Mouse (Mus musculus): ENCODE results near the gene Pigp. TPM values are rescaled to one million over a fixed set of nuclear protein-coding genes. Genes with fewer than 3 reads are reported as not detected.

Gene Pigp
- polyA plus RNA-seq, 1 experiment from 2014 or later: 74.0 TPM

DNA sequence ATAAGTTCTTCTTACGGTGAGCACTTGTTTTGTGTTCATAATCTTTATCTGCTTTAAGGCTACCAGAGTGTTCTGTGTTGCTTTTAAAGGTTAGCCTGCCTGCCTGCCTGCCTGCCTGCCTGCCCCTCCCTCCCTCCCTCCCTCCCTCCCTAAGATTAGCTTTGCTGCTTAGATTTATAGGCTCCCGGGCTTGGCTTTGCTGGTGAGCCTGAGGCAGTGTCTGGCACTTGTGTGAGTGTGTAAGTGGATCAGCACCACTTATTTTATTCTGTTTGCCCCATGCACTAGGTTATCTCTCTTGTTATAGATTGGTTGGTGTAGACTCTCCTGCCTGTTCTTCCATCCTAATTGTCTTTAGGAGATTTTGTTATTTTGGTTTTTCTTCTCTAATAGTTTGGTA lies 30.0 kb upstream of the Pigp start:
- DNase-seq (no peak), ATAC-seq (ENCODE audit: insufficient read depth) (no peak)
- H3K27ac ChIP-seq (ENCODE audit: low read depth): no peak overlapping the region
- 33% methylated on average over 2 of the region's 2 CpGs for WGBS
- no peaks in the 10 kb centered on the region for H3K9me3 ChIP-seq (ENCODE audit: low read depth, low read length)
- TF ChIP-seq CTCF (IDR thresholded peaks at IDR 0.05; ENCODE audit: low read depth): no peak
- H3K4me2 ChIP-seq: no peak overlapping the region
- no peaks in the 10 kb centered on the region for H3K4me1 ChIP-seq (ENCODE audit: insufficient read depth)
- no peak overlapping the region for H3K4me3 ChIP-seq (ENCODE audit: low read depth, low read length)
- H3K9ac ChIP-seq: no peak overlapping the region
- H3K27me3 ChIP-seq (ENCODE audit: insufficient read depth, low read length): no peaks in the 10 kb centered on the region
- H3K36me3 ChIP-seq (ENCODE audit: insufficient read depth): peaks cover 31% of the 10 kb centered on the region

DNA sequence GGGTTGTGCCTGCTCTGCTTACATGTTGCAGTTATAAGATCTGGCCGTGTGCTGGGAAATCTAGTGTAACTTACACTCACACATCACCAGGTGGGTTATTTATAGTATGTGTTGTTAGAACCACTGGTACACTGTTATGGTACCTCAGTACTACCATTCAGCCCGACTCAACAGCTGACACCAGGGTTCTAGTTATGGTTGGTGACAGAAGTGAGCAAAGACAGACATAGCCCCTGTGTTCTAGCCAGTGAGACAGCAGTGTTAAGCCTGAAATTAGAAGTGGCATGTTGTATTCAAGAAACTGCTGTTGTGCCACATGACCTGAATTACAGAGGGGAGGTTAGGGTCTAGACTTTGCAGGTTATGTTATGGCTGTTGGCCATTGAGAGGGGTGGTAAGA lies 27.5 kb upstream of the Pigp start:
- WGBS: 82% methylated on average over 2 of the region's 2 CpGs
- ATAC-seq (ENCODE audit: insufficient read depth): no peak
- H3K4me2 ChIP-seq: no peak overlapping the region
- H3K4me1 ChIP-seq (ENCODE audit: insufficient read depth): no peaks in the 10 kb centered on the region
- no peak overlapping the region for H3K27ac ChIP-seq (ENCODE audit: low read depth)
- no peak overlapping the region for H3K4me3 ChIP-seq (ENCODE audit: low read depth, low read length)
- H3K9ac ChIP-seq: no peak overlapping the region
- no peaks in the 10 kb centered on the region for H3K9me3 ChIP-seq (ENCODE audit: low read depth, low read length)
- DNase-seq: no peak
- no peaks in the 10 kb centered on the region for H3K27me3 ChIP-seq (ENCODE audit: insufficient read depth, low read length)
- no peak for TF ChIP-seq CTCF (IDR thresholded peaks at IDR 0.05; ENCODE audit: low read depth)
- peaks cover 30% of the 10 kb centered on the region for H3K36me3 ChIP-seq (ENCODE audit: insufficient read depth)

DNA sequence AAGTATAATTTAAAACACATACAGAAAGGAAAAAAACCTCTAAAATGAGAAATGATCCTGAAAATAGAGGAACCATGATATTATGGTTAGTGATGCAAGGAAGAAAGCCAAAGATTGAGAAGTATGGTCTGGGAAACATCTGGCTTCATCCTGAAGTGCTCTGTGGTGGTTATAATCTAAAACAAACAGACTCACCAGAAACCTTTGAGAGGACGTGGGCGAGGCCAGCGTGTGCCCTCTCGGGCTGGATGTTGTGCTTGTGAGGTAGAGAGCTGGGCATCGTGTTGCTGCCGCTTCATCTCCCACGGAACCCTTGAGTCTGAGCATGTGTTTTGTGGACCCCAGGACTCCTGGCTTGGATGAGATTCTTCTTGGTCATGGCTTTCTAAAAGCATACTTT lies 25.0 kb upstream of the Pigp start:
- no peaks in the 10 kb centered on the region for H3K27me3 ChIP-seq (ENCODE audit: insufficient read depth, low read length)
- H3K4me3 ChIP-seq (ENCODE audit: low read depth, low read length): no peak overlapping the region
- no peak overlapping the region for H3K27ac ChIP-seq (ENCODE audit: low read depth)
- TF ChIP-seq CTCF (IDR thresholded peaks at IDR 0.05; ENCODE audit: low read depth): no peak
- H3K4me2 ChIP-seq: no peak overlapping the region
- ATAC-seq (ENCODE audit: insufficient read depth) (no peak), DNase-seq (no peak)
- no peak overlapping the region for H3K9ac ChIP-seq
- 73% methylated on average over 7 of the region's 7 CpGs for WGBS
- H3K9me3 ChIP-seq (ENCODE audit: low read depth, low read length): no peaks in the 10 kb centered on the region
- peaks cover 25% of the 10 kb centered on the region; the same call in 1 of the 2 replicates for H3K36me3 ChIP-seq (ENCODE audit: insufficient read depth)
- no peaks in the 10 kb centered on the region for H3K4me1 ChIP-seq (ENCODE audit: insufficient read depth)

DNA sequence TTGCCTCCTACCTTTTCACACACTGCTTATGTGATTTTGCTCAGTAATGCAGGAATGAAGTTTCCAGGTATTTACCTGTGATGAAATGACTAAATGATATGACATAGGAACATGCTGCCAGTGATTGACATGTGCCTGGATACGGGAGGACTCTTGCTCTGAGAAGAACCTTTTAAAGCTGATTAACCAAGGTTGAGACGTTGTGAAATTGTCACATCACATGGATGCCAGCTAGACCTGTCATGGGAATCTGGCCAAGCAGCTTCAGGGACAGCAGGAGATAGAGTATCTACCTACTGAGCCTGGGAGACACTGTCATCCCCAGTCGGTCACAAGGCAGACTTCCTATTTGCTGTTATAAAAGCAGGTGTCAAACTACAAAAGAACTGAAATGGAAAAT lies 23.4 kb upstream of the Pigp start:
- WGBS: 65% methylated on average over 3 of the region's 3 CpGs

DNA sequence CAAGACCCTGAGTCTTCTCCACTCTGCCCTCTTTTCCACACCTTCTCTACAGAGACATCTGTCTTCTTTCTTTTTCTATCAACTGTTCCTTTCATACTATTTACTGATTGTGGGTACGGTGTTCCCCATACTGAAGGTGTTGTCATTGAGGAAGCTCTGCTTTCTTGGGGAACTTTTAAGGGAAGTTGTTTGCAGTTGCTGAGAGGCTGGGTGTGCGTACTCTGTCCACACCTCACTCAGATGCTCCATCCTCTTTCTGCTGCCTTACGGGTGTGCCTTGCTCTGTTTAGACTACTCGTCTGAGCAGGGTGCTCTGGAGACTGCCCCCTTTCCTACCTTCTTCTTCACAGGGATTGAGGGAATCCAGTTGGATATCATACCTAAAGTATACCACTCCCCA lies 20.7 kb upstream of the Pigp start:
- WGBS: 73% methylated on average over 4 of the region's 4 CpGs
- H3K4me3 ChIP-seq (ENCODE audit: low read depth, low read length): no peak overlapping the region
- no peak for ATAC-seq (ENCODE audit: insufficient read depth)

More for the DNA sequence above, 23.4 kb upstream of the Pigp start:
- Histone ChIP-seq H3K4me1 (ENCODE audit: insufficient read depth) (no peaks in the 10 kb centered on the region), H3K4me2 (no peak overlapping the region), H3K27ac (ENCODE audit: low read depth) (no peak overlapping the region), H3K36me3 (ENCODE audit: insufficient read depth) (peaks cover 25% of the 10 kb centered on the region; the same call in 1 of the 2 replicates), H3K9ac (no peak overlapping the region), H3K27me3 (ENCODE audit: insufficient read depth, low read length) (no peaks in the 10 kb centered on the region), H3K4me3 (ENCODE audit: low read depth, low read length) (no peak overlapping the region), H3K9me3 (ENCODE audit: low read depth, low read length) (no peaks in the 10 kb centered on the region)
- no peak for TF ChIP-seq CTCF (IDR thresholded peaks at IDR 0.05; ENCODE audit: low read depth)
- DNase-seq (no peak), ATAC-seq (ENCODE audit: insufficient read depth) (no peak)

DNA sequence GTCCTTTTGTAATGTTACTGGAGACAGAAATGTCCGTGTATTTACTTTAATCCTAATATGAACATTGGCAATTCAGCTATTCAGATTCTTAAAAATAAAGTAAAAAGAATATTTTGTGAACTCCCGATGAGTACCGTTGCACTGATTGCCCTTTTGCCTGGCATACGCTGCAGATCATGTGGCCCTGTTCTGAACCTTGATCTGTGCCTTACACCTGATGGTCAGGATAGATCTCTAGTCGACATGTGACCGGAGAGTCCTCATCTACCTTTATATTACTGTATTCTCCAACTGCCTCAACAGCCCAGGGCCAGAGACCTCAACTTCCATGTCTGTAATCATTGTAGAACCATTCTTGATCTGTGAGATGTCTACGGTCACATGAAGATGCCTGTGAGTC lies 16.0 kb upstream of the Pigp start:
- no peak for DNase-seq
- no peak for ATAC-seq (ENCODE audit: insufficient read depth)
- no peak overlapping the region for H3K27ac ChIP-seq (ENCODE audit: low read depth)
- H3K9me3 ChIP-seq (ENCODE audit: low read depth, low read length): no peaks in the 10 kb centered on the region
- H3K9ac ChIP-seq: no peak overlapping the region
- no peaks in the 10 kb centered on the region for H3K27me3 ChIP-seq (ENCODE audit: insufficient read depth, low read length)
- H3K4me2 ChIP-seq: no peak overlapping the region
- no peak for TF ChIP-seq CTCF (IDR thresholded peaks at IDR 0.05; ENCODE audit: low read depth)
- 92% methylated on average over 7 of the region's 7 CpGs for WGBS
- no peak overlapping the region for H3K4me3 ChIP-seq (ENCODE audit: low read depth, low read length)
- peaks cover 7% of the 10 kb centered on the region; the same call in 1 of the 2 replicates for H3K36me3 ChIP-seq (ENCODE audit: insufficient read depth)
- H3K4me1 ChIP-seq (ENCODE audit: insufficient read depth): no peaks in the 10 kb centered on the region

More for the DNA sequence above, 20.7 kb upstream of the Pigp start:
- Histone ChIP-seq H3K4me1 (ENCODE audit: insufficient read depth) (no peaks in the 10 kb centered on the region), H3K9me3 (ENCODE audit: low read depth, low read length) (no peaks in the 10 kb centered on the region), H3K4me2 (no peak overlapping the region), H3K27me3 (ENCODE audit: insufficient read depth, low read length) (no peaks in the 10 kb centered on the region), H3K9ac (no peak overlapping the region), H3K36me3 (ENCODE audit: insufficient read depth) (peaks cover 25% of the 10 kb centered on the region; the same call in 1 of the 2 replicates), H3K27ac (ENCODE audit: low read depth) (no peak overlapping the region)
- no peak for DNase-seq
- TF ChIP-seq CTCF (IDR thresholded peaks at IDR 0.05; ENCODE audit: low read depth): no peak

GRCm38 (mm10) chr16:94383277-94383676 lies 11.6 kb upstream of the Pigp start:
- Histone ChIP-seq H3K36me3 (ENCODE audit: insufficient read depth) (peaks cover 7% of the 10 kb centered on the region; the same call in 1 of the 2 replicates), H3K9me3 (ENCODE audit: low read depth, low read length) (no peaks in the 10 kb centered on the region), H3K27ac (ENCODE audit: low read depth) (no peak overlapping the region), H3K9ac (no peak overlapping the region), H3K4me2 (no peak overlapping the region), H3K4me3 (ENCODE audit: low read depth, low read length) (no peak overlapping the region), H3K4me1 (ENCODE audit: insufficient read depth) (peaks cover 2% of the 10 kb centered on the region; the same call in 1 of the 2 replicates), H3K27me3 (ENCODE audit: insufficient read depth, low read length) (no peaks in the 10 kb centered on the region)
- TF ChIP-seq CTCF (IDR thresholded peaks at IDR 0.05; ENCODE audit: low read depth): no peak
- DNase-seq (no peak), ATAC-seq (ENCODE audit: insufficient read depth) (no peak)
- 92% methylated on average over 3 of the region's 3 CpGs for whole genome bisulfite sequencing

DNA sequence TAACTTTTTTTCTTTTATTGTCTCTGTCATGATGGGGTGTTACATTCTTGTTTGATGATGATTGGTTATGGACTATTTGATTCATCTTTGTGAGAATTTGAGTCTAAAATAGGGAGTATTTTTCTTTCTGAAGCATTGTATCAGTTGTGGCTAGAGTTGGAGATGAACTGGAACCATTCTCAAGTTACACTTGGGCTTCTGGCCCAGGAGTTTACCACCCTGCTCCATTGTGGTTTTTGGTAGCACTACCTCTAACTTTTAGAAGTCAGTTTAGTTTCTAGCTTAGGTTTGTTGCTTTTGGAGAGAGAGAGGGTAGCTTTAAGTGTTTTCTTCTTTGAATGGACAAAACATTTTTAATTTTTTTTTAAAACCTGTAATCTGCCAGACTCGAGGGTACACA lies 7.7 kb upstream of the Pigp start:
- Histone ChIP-seq H3K9ac (no peak overlapping the region), H3K27ac (ENCODE audit: low read depth) (no peak overlapping the region), H3K4me3 (ENCODE audit: low read depth, low read length) (no peak overlapping the region), H3K36me3 (ENCODE audit: insufficient read depth) (no peaks in the 10 kb centered on the region; the same call in 1 of the 2 replicates), H3K9me3 (ENCODE audit: low read depth, low read length) (no peaks in the 10 kb centered on the region), H3K4me1 (ENCODE audit: insufficient read depth) (peaks cover 2% of the 10 kb centered on the region; the same call in 1 of the 2 replicates), H3K27me3 (ENCODE audit: insufficient read depth, low read length) (no peaks in the 10 kb centered on the region), H3K4me2 (no peak overlapping the region)
- no peak for ATAC-seq (ENCODE audit: insufficient read depth)
- 76% methylated on average over 1 of the region's 1 CpGs for WGBS
- DNase-seq: no peak
- TF ChIP-seq CTCF (IDR thresholded peaks at IDR 0.05; ENCODE audit: low read depth): no peak

Measured in lung, embryonic 14.5 days (tissue).